ENCODE assay signal across 9 mouse cellular contexts in the genomic region with DNA sequence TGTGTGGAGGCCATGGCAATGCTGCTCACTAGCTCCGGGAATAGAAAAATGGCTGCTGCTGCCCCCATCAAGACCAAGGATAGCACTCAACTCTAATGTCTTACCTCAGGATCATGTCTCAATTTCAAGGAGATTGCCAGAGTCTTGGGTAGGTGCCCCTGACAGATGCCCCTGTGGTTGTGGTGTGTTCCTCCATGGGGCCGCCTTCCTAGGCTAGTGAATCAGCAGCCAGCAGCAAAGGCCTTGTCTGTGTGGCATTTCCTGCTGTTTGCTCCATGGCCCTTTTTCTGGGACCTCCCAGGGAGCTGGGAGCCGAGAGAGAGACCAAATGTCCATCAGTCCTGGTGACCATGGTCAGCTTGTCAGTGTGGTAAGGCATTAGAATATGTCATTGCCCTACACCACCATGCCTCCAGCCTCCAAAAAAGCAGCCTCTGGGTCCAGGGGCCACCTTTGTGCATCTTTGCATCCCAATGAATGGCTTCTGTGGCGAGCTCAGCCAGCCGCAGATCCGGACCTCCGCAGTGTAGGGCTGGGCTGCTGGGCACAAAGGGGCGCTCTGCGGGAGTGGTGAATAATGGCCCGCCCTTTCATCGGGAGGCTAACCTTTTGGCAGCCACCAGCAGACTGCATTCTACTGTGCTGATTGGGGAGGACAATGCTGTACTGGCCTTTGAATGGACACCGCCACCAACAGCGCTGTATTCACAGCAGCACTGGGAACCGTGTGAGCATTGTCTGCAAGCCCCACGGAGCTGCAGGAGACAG. TPM values are rescaled to one million over a fixed set of nuclear protein-coding genes. Genes with fewer than 3 reads are reported as not detected.
DNase-seq lines count a peak whose midpoint lies in the region; ATAC-seq and TF ChIP-seq lines count a peak whose summit lies in the region.
"Had no signal": no experiment of that assay in that cellular context is flagged by ENCODE, and none has a peak within 500 bp of the region (broad histone marks: within the 10 kb centered on the region; RNA-seq: fewer than 3 reads in every experiment).

No protein-coding gene starts in this region.

- whole genome bisulfite sequencing in heart, embryonic 10.5 days = 39% methylated on average over 15 of the region's 15 CpGs
- 14% methylated on average over 15 of the region's 15 CpGs for WGBS in hindbrain, embryonic 12.5 days
- 10% methylated on average over 15 of the region's 15 CpGs for WGBS in neural tube, embryonic 12.5 days
- 69% methylated on average over 15 of the region's 15 CpGs for WGBS in liver, postnatal 0 days (ENCODE audit: insufficient replicate concordance)

- no peak for TF ChIP-seq EP300 in liver, postnatal 0 days (IDR thresholded peaks at IDR 0.05; ENCODE audit: low read depth)

- TF ChIP-seq CTCF in liver, postnatal 0 days (IDR thresholded peaks at IDR 0.05; ENCODE audit: low read depth) = no peak

- no peaks in the 10 kb centered on the region for H3K9me3 ChIP-seq in heart, embryonic 10.5 days
- H3K9me3 ChIP-seq in hindbrain, embryonic 12.5 days (replicated peaks) = no peaks in the 10 kb centered on the region
- no peaks in the 10 kb centered on the region for H3K9me3 ChIP-seq in neural tube, embryonic 12.5 days
- no peaks in the 10 kb centered on the region for H3K9me3 ChIP-seq in liver, postnatal 0 days (ENCODE audit: low read length)

- no peak for DNase-seq in heart, embryonic 10.5 days (ENCODE audit: low spot score)
- DNase-seq in heart, postnatal 4 days = no peak
- DNase-seq in embryo, embryonic 10.5 days (ENCODE audit: low spot score) = peak; percentile 87
- no peak for DNase-seq in liver, postnatal 0 days
- DNase-seq in cerebellum, postnatal 14 days = no peak
- DNase-seq in lung, postnatal 14 days = no peak
- DNase-seq: gastrocnemius, postnatal 25 days had no signal

- no peak overlapping the region; the same call in 1 of the 2 replicates for H3K4me2 ChIP-seq in hindbrain, embryonic 12.5 days (replicated peaks)
- H3K4me2 ChIP-seq in neural tube, embryonic 12.5 days (replicated peaks) = no peak overlapping the region
- H3K4me2 ChIP-seq in liver, postnatal 0 days (ENCODE audit: low read depth, low read length) = no peak overlapping the region

- 0 out of 2 replicates have a peak overlapping the region, but pooled peaks have one; percentile 6 for H3K27ac ChIP-seq in heart, embryonic 10.5 days
- 0 out of 2 replicates have a peak overlapping the region, but pooled peaks have one; percentile 25 for H3K27ac ChIP-seq in hindbrain, embryonic 12.5 days
- H3K27ac ChIP-seq in neural tube, embryonic 12.5 days = no peak overlapping the region
- no peak overlapping the region for H3K27ac ChIP-seq in liver, postnatal 0 days (ENCODE audit: low read depth)

- H3K27me3 ChIP-seq in heart, embryonic 10.5 days (ENCODE audit: insufficient read depth, poor library complexity, severe bottlenecking) = peaks cover 17% of the 10 kb centered on the region
- H3K27me3 ChIP-seq in hindbrain, embryonic 12.5 days = peaks cover 93% of the 10 kb centered on the region
- H3K27me3 ChIP-seq in neural tube, embryonic 12.5 days (replicated peaks) = peaks cover 88% of the 10 kb centered on the region
- no peaks in the 10 kb centered on the region for H3K27me3 ChIP-seq in liver, postnatal 0 days (ENCODE audit: insufficient read depth, low read length)

- no peaks in the 10 kb centered on the region; the same call in 1 of the 2 replicates for H3K4me1 ChIP-seq in heart, embryonic 10.5 days
- peaks cover 34% of the 10 kb centered on the region for H3K4me1 ChIP-seq in hindbrain, embryonic 12.5 days
- peaks cover 23% of the 10 kb centered on the region for H3K4me1 ChIP-seq in neural tube, embryonic 12.5 days
- H3K4me1 ChIP-seq in liver, postnatal 0 days (ENCODE audit: insufficient read depth) = no peaks in the 10 kb centered on the region

- ATAC-seq in hindbrain, embryonic 12.5 days (ENCODE audit: low FRiP score) = peak; percentile 82
- peak; percentile 80 for ATAC-seq in neural tube, embryonic 12.5 days (ENCODE audit: low FRiP score, low read depth)
- no peak for ATAC-seq in liver, postnatal 0 days

- no peak overlapping the region for H3K4me3 ChIP-seq in heart, embryonic 10.5 days
- no peak overlapping the region for H3K4me3 ChIP-seq in hindbrain, embryonic 12.5 days
- no peak overlapping the region for H3K4me3 ChIP-seq in neural tube, embryonic 12.5 days
- H3K4me3 ChIP-seq in liver, postnatal 0 days (ENCODE audit: low read depth, low read length) = no peak overlapping the region

- no peak overlapping the region for H3K9ac ChIP-seq in hindbrain, embryonic 12.5 days
- no peak overlapping the region for H3K9ac ChIP-seq in neural tube, embryonic 12.5 days
- no peak overlapping the region for H3K9ac ChIP-seq in liver, postnatal 0 days (replicated peaks)

- H3K36me3 ChIP-seq in heart, embryonic 10.5 days = peaks cover 78% of the 10 kb centered on the region
- peaks cover 8% of the 10 kb centered on the region; the same call in 1 of the 2 replicates for H3K36me3 ChIP-seq in hindbrain, embryonic 12.5 days
- peaks cover 9% of the 10 kb centered on the region; the same call in 1 of the 2 replicates for H3K36me3 ChIP-seq in neural tube, embryonic 12.5 days
- H3K36me3 ChIP-seq in liver, postnatal 0 days (replicated peaks; ENCODE audit: insufficient read depth, low read length) = peaks cover 10% of the 10 kb centered on the region

RNA-seq across cellular contexts. Expression of gene Nkx6-2, which starts 54.1 kb away (rescaled TPM):
- 1.2 TPM in 1 of 2 replicates, not detected in the other for polyA plus RNA-seq in heart, embryonic 10.5 days (2016; fragmentation: Nextera tagmentation; extraction: Ambion mirVana)
- total RNA-seq in heart, postnatal 4 days (2021) = under 1 TPM in 1 of 2 experiments, not detected in 1; 0.14 TPM
- 17.9 and 19.1 TPM in 2 replicates for polyA plus RNA-seq in hindbrain, embryonic 12.5 days (2016; fragmentation: Nextera tagmentation; extraction: Ambion mirVana)
- 10.5 and 13.9 TPM in 2 replicates for polyA plus RNA-seq in neural tube, embryonic 12.5 days (2016; fragmentation: Nextera tagmentation; extraction: Ambion mirVana)
- polyA plus RNA-seq in liver, postnatal 0 days (2015; fragmentation: Nextera tagmentation; extraction: Ambion mirVana) = not detected in 2 replicates
- total RNA-seq: gastrocnemius, postnatal 25 days had no signal

Comparison
In these comparisons a context has a peak if more than half of its experiments do, and no peak if none do; other contexts are left out.
1. H3K27ac ChIP-seq: peak in heart, embryonic 10.5 days (single experiment) and hindbrain, embryonic 12.5 days (single experiment); none in neural tube, embryonic 12.5 days (single experiment) and liver, postnatal 0 days (single experiment).